Mouse (Mus musculus) hindbrain, embryonic 15.5 days (tissue): ENCODE measurements around the gene Rabepk. TPM values are rescaled to one million over a fixed set of nuclear protein-coding genes. Genes with fewer than 3 reads are reported as not detected.
"Not testable (repeated sequence)": the region's sequence is repeated elsewhere in the genome, so short reads cannot be mapped to it uniquely, and the experiment has no call there.

Source experiments
- ATAC-seq: fragments of 200-750 bp; cut with Nextera tagmentation; 2 replicates; pipeline ENCODE4 v1.8.0; 2017; ENCODE audit warnings: low read depth, moderate number of reproducible peaks, moderate TSS enrichment; ENCODE audit not compliant: low FRiP score
- H3K27ac ChIP-seq: fragments of 300-500 bp; sonication (generic); replicated peaks from 2 replicates; pipeline ENCODE4 v1.5.1; 2015; ENCODE audit warnings: mild to moderate bottlenecking, inconsistent platforms
- H3K27me3 ChIP-seq: fragments of 300-500 bp; sonication (generic); 2 replicates; pipeline ENCODE4 v1.6.1; 2015; ENCODE audit warnings: control low read depth, inconsistent platforms
- H3K36me3 ChIP-seq: fragments of 300-500 bp; sonication (generic); 2 replicates; pipeline ENCODE4 v1.6.1; 2015; ENCODE audit warnings: control low read depth, inconsistent platforms
- H3K4me1 ChIP-seq: fragments of 300-500 bp; sonication (generic); replicated peaks from 2 replicates; pipeline ENCODE4 v1.6.1; 2015; ENCODE audit warnings: control low read depth, inconsistent platforms
- H3K4me2 ChIP-seq: fragments of 300-500 bp; sonication (generic); 2 replicates; pipeline ENCODE4 v1.6.1; 2015; ENCODE audit warnings: moderate library complexity, mild to moderate bottlenecking, inconsistent platforms
- H3K4me3 ChIP-seq: fragments of 300-500 bp; sonication (generic); 2 replicates; pipeline ENCODE4 v1.5.1; 2015; ENCODE audit warnings: mild to moderate bottlenecking, inconsistent platforms
- H3K9ac ChIP-seq: fragments of 300-500 bp; sonication (generic); 2 replicates; pipeline ENCODE4 v1.6.1; 2015; ENCODE audit warnings: inconsistent platforms
- H3K9me3 ChIP-seq: fragments of 300-500 bp; sonication (generic); 2 replicates; pipeline ENCODE4 v1.6.1; 2016; ENCODE audit warnings: control low read depth, inconsistent platforms
- WGBS: fragments of 180-500 bp; shearing (Covaris S2); methylation state at CpG from one replicate; pipeline ENCODE4 v1.1.7; 2015; 5-methylcytosine and 5-hydroxymethylcytosine counted together
- polyA plus RNA-seq: library from polyadenylated mRNA; unstranded; fragments of >200 nt; fragmentation: Nextera tagmentation; extraction: Ambion mirVana; gene quantifications from 2 replicates; pipeline ENCODE4 v1.2.1, GENCODE M21; 2015

Rabepk gene
- polyA plus RNA-seq = 24.8 and 27.3 TPM in 2 replicates

GRCm38 (mm10) chr2:34799357-34800256, at the start of gene Rabepk:
Gene Rabepk, minus strand, starts transcription at chr2:34799912.
- ATAC-seq = peak; percentile 55
- no peaks in the 10 kb centered on the region for H3K36me3 ChIP-seq
- H3K9me3 ChIP-seq = no peaks in the 10 kb centered on the region
- H3K9ac ChIP-seq = peak within 1 kb of the TSS; percentile 59
- peaks cover 21% of the 10 kb centered on the region for H3K4me1 ChIP-seq
- H3K27me3 ChIP-seq = no peaks in the 10 kb centered on the region
- H3K4me3 ChIP-seq = peak within 1 kb of the TSS; percentile 63
- peak within 1 kb of the TSS; percentile 46 for H3K27ac ChIP-seq
- whole genome bisulfite sequencing = 5% methylated on average over 44 of the region's 44 CpGs
- H3K4me2 ChIP-seq = peak within 1 kb of the TSS; percentile 71

DNA sequence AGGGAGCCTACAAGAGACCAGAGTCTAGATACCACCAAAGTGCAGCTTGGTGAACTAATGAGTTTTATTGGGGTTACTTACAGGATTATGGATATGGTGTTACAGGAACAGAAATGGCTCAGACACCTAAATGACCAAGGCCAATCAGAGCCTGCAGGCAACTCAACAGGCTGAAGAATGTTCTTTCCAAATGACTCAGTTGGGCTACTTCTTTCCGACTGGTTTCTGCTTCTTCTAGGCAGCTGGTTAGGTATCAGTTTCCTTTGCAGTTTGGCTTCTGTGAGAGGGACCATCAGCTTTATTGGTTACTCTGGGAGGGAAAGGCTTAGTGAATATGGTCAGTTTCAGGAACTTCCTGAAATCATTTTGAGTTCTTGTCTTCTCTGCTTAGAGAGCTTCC, 48.0 kb upstream of the Rabepk start:
- 83% methylated on average over 1 of the region's 1 CpGs for WGBS
- Histone ChIP-seq H3K9ac (no peak overlapping the region), H3K9me3 (no peaks in the 10 kb centered on the region), H3K4me3 (no peak overlapping the region), H3K36me3 (peaks cover 29% of the 10 kb centered on the region), H3K27ac (no peak overlapping the region), H3K27me3 (no peaks in the 10 kb centered on the region), H3K4me2 (no peak overlapping the region), H3K4me1 (no peaks in the 10 kb centered on the region)
- ATAC-seq = no peak

DNA sequence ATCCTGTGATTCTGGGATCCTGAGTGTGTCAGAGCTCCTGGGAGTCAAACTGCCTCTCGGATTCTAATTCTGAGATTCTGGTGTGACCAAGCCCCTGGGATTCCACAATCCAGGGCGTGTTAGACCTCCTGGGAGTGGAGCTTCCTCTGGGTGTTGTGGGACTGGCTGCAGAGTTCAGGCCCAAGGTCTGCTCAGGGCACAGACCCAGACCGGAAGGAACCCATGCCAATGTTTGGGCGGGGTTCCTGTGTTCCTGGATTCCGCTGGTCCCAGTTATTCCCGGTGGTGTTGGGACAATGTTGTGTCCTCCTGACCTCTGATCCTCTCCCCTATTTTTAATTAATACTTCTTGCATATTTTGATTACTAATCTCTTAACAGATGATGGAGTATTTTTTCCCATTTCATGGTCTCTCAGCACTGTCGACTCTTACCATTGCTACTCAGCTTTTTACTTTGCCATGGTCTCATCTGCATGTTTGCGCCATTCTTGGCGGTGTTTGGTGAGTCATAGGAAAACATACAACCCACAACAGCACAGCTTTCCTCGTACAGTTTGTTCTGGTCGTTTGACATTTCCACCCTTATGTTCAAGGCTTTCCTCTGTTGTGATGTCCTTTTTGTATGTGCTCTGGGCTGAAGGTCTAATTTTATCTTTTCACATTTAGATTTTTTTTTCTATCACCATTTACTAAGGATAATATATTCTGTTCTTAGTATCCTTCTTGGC, 43.7 kb upstream of the Rabepk start:
- H3K9me3 ChIP-seq = no peaks in the 10 kb centered on the region
- no peak overlapping the region for H3K4me2 ChIP-seq
- H3K27me3 ChIP-seq = no peaks in the 10 kb centered on the region
- no peak for ATAC-seq
- no peak overlapping the region for H3K9ac ChIP-seq
- 0 out of 2 replicates have a peak, but pooled peaks cover 3% of the 10 kb centered on the region for H3K36me3 ChIP-seq
- H3K27ac ChIP-seq = no peak overlapping the region
- WGBS = 85% methylated on average over 11 of the region's 11 CpGs
- H3K4me3 ChIP-seq = no peak overlapping the region
- no peaks in the 10 kb centered on the region for H3K4me1 ChIP-seq

GRCm38 (mm10) chr2:34841706-34842105, 42.0 kb upstream of the Rabepk start:
- WGBS = 94% methylated on average over 8 of the region's 8 CpGs
- no peaks in the 10 kb centered on the region for H3K4me1 ChIP-seq
- no peaks in the 10 kb centered on the region for H3K27me3 ChIP-seq
- no peak overlapping the region for H3K4me3 ChIP-seq
- no peak overlapping the region for H3K4me2 ChIP-seq
- H3K9ac ChIP-seq = no peak overlapping the region
- no peak overlapping the region for H3K27ac ChIP-seq
- H3K36me3 ChIP-seq = no peaks in the 10 kb centered on the region
- no peak for ATAC-seq
- no peaks in the 10 kb centered on the region for H3K9me3 ChIP-seq

DNA sequence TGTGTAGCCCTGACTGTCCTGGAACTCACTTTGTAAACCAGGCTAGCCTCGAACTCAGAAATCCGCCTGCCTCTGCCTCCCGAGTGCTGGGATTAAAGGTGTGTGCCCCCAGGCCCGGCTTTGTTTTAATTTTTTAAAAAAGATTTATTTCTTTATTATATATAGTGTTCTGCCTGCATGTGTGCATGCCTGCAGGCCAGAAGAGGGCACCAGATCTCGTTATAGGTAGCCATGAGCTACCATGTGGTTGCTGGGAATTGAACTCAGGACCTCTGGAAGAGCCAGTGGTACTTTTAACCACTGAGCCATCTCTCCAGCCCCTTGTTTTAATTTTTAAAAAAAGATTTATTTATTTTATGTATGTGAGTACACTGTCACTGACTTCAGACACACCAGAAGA, 40.4 kb upstream of the Rabepk start:
- not testable (repeated sequence) for H3K9ac ChIP-seq, H3K27ac ChIP-seq, H3K4me3 ChIP-seq, H3K4me2 ChIP-seq, H3K9me3 ChIP-seq, H3K27me3 ChIP-seq, H3K36me3 ChIP-seq, ATAC-seq, H3K4me1 ChIP-seq
- 82% methylated on average over 5 of the region's 5 CpGs for WGBS

DNA sequence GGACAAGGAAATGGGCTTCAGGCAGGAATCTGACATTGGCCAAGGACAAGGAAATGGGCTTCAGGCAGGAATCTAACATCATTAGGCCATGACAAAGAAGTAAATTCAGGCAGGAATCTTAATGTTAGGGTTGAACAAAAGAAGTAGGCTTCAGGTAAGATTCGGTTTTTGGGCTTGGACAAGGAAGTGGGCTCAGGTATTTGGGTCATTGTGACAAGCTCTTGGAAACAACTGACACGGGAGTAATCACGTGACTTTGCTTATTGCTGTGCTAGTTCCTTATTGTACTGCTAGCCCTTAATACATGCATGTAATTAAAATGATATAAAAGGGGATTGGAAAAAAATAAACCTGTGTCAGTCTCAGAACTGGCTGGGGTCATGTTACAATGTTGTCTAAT, 36.0 kb upstream of the Rabepk start:
- no peak overlapping the region for H3K4me3 ChIP-seq
- no peak for ATAC-seq
- no peaks in the 10 kb centered on the region for H3K36me3 ChIP-seq
- WGBS = 80% methylated on average over 3 of the region's 3 CpGs
- no peaks in the 10 kb centered on the region for H3K27me3 ChIP-seq
- H3K27ac ChIP-seq = no peak overlapping the region
- no peak overlapping the region for H3K9ac ChIP-seq
- no peak overlapping the region for H3K4me2 ChIP-seq
- no peaks in the 10 kb centered on the region for H3K9me3 ChIP-seq
- H3K4me1 ChIP-seq = no peaks in the 10 kb centered on the region

DNA sequence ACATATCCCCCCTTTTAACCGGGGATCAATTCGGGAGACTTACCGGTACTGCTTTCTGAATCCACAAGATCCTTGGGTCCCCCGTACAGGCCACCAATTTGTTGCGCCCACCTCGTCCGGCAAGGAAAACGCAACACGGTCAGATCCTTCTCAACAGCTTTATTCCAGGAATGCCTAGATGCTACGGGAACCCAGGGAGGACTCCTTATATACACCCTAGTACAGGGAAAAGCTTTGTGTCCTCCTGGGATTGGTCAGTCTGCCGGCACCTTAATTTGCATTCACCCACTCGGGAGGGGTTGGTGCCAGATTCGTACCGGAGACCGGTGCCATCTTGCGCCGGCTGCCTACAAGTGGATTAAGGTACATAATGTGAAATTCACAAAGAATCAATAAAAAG, 33.9 kb upstream of the Rabepk start:
- Histone ChIP-seq H3K36me3 (no peaks in the 10 kb centered on the region), H3K9ac (no peak overlapping the region), H3K27ac (no peak overlapping the region), H3K9me3 (no peaks in the 10 kb centered on the region), H3K27me3 (no peaks in the 10 kb centered on the region), H3K4me1 (no peaks in the 10 kb centered on the region), H3K4me3 (no peak overlapping the region), H3K4me2 (no peak overlapping the region)
- 89% methylated on average over 17 of the region's 17 CpGs for WGBS
- no peak for ATAC-seq

- H3K4me2 ChIP-seq, H3K36me3 ChIP-seq, H3K27ac ChIP-seq, ATAC-seq, H3K9ac ChIP-seq, H3K4me1 ChIP-seq, H3K4me3 ChIP-seq, H3K9me3 ChIP-seq, H3K27me3 ChIP-seq: not testable (repeated sequence)
- 73% methylated on average over 11 of the region's 11 CpGs for WGBS
These were observed 33.2 kb upstream of the Rabepk start, which contains the start of gene Gm34653 for GRCm38 (mm10) chr2:34832766-34833457. Gene Gm34653, plus strand, starts transcription at chr2:34833007.

DNA sequence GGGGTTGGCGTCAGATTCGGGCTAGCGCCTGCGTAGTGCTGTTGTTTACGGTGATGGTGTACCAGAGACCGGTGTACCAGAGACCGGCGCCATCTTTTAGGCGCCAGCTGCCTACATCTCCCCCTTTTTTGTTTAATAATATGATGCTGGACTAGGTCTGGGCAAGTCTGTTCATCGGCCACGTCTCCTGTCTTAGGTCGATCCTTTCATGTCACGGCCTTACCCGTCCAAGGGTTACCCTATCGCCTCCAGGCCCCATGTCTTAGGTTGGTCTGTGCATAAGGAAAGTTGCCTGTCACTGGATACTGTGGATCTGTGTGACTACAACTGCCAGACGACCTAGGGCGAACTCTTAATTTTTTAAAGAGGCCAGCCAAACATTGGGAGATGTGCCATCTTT, 30.4 kb upstream of the Rabepk start:
- H3K9me3 ChIP-seq, H3K27me3 ChIP-seq, H3K9ac ChIP-seq, H3K4me3 ChIP-seq, ATAC-seq, H3K4me2 ChIP-seq, H3K36me3 ChIP-seq, H3K27ac ChIP-seq: not testable (repeated sequence)
- H3K4me1 ChIP-seq = peaks cover 11% of the 10 kb centered on the region
- 96% methylated on average over 17 of the region's 17 CpGs for WGBS

GRCm38 (mm10) chr2:34828026-34828425, 28.3 kb upstream of the Rabepk start:
- WGBS = 79% methylated on average over 1 of the region's 1 CpGs

DNA sequence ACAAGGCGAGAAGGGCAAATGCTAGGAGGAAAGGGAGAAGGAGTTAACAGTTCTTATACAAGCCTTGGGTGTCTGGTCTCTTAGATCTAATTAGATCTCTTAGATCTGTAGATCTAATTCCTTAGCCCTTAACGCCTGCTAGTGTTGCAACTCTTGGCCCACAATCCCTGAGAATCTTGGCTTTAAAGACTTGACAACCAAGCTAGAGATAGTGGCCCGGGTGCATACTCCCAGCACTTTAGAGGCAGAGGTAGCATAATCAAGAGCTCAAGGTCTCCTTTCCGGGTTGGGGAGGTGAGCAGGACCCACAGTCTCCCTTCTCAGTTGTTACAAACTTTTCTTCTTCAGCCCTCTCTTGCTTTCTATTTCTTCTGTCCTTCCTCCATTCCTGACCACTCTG, 27.9 kb upstream of the Rabepk start:
- H3K4me1 ChIP-seq = peaks cover 28% of the 10 kb centered on the region
- no peak overlapping the region for H3K27ac ChIP-seq
- peaks cover under 1% of the 10 kb centered on the region; the same call in 1 of the 2 replicates for H3K36me3 ChIP-seq
- WGBS = 92% methylated on average over 4 of the region's 4 CpGs
- H3K4me3 ChIP-seq = no peak overlapping the region
- no peaks in the 10 kb centered on the region for H3K27me3 ChIP-seq
- no peak for ATAC-seq
- H3K9me3 ChIP-seq = no peaks in the 10 kb centered on the region
- no peak overlapping the region for H3K4me2 ChIP-seq
- H3K9ac ChIP-seq = no peak overlapping the region

More at GRCm38 (mm10) chr2:34828026-34828425, 28.3 kb upstream of the Rabepk start:
- Histone ChIP-seq H3K4me3 (no peak overlapping the region), H3K4me1 (peaks cover 28% of the 10 kb centered on the region), H3K27me3 (no peaks in the 10 kb centered on the region), H3K9ac (no peak overlapping the region), H3K9me3 (no peaks in the 10 kb centered on the region), H3K27ac (no peak overlapping the region), H3K4me2 (no peak overlapping the region), H3K36me3 (no peaks in the 10 kb centered on the region)
- ATAC-seq = no peak
